Comparison of ENCODE assay signal across 10 mouse cellular contexts in the genomic region with DNA sequence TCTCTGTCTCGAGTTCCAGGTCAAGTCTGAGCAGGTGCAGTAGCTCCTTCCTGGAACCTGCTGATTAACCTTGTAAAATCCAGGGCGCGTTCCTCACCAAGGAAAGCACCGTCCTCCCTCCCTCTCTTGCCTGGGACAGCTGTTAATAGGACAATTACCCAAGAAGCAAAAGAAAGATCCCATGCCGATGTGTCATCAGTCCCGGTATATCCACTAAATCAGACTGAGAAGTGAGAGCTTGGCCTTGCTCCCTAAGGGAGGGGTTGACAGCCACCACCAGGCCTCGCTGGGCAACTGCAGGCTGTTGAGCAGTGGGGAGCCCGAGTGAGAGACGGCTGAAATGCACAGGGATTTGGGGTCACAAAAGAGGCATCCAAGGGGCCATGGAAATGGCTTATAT. TPM values are rescaled to one million over a fixed set of nuclear protein-coding genes. Genes with fewer than 3 reads are reported as not detected.
DNase-seq lines count a peak whose midpoint lies in the region; ATAC-seq and TF ChIP-seq lines count a peak whose summit lies in the region.
"Had no signal": no experiment of that assay in that cellular context is flagged by ENCODE, and none has a peak within 500 bp of the region (broad histone marks: within the 10 kb centered on the region; RNA-seq: fewer than 3 reads in every experiment).

No protein-coding gene starts in this region.

- no peak overlapping the region for H3K4me3 ChIP-seq in liver, embryonic 14.5 days (ENCODE audit: insufficient read depth in 1 of 2, low read depth in 2 of 2, low read length in 2 of 2)
- no peak overlapping the region for H3K4me3 ChIP-seq in liver, embryonic 12.5 days
- H3K4me3 ChIP-seq: megakaryocyte, embryonic 14.5 days had no signal

- H3K9me3 ChIP-seq in liver, embryonic 14.5 days (ENCODE audit: control insufficient read depth, low read length): no peaks in the 10 kb centered on the region
- no peaks in the 10 kb centered on the region for H3K9me3 ChIP-seq in liver, embryonic 12.5 days (replicated peaks)

- peak; percentile 60 for TF ChIP-seq CTCF in liver, embryonic 14.5 days (IDR thresholded peaks at IDR 0.05; ENCODE audit: low read depth)

- 40% methylated on average over 9 of the region's 9 CpGs for WGBS in liver, embryonic 14.5 days (ENCODE audit: insufficient replicate concordance)
- 40% methylated on average over 9 of the region's 9 CpGs for WGBS in liver, embryonic 12.5 days (ENCODE audit: insufficient replicate concordance)

- no peak for DNase-seq in frontal cortex, postnatal 25 days (ENCODE audit: low spot score in 2 of 2)
- DNase-seq in liver, embryonic 14.5 days (ENCODE audit: low read depth in 3 of 3, low spot score in 3 of 3): no peak
- DNase-seq in adipocyte (ENCODE audit: low spot score): peak; percentile 63
- no peak for DNase-seq in right cerebral cortex, postnatal 25 days
- DNase-seq in cerebellum, adult 9-10 months: no peak
- DNase-seq: heart, adult 11 months had no signal

- no peak for TF ChIP-seq EP300 in liver, embryonic 14.5 days (IDR thresholded peaks at IDR 0.05; ENCODE audit: low read depth)

- H3K4me1 ChIP-seq in liver, embryonic 14.5 days (replicated peaks; ENCODE audit: control insufficient read depth in 2 of 2, insufficient read depth in 2 of 2, low read length in 1 of 2): no peaks in the 10 kb centered on the region
- peaks cover 3% of the 10 kb centered on the region; the same call in 1 of the 2 replicates for H3K4me1 ChIP-seq in liver, embryonic 12.5 days

- H3K27ac ChIP-seq in liver, embryonic 14.5 days: no peak overlapping the region
- no peak overlapping the region for H3K27ac ChIP-seq in liver, embryonic 12.5 days

- no peaks in the 10 kb centered on the region for H3K36me3 ChIP-seq in liver, embryonic 14.5 days (replicated peaks; ENCODE audit: control insufficient read depth, insufficient read depth, low read depth)
- H3K36me3 ChIP-seq in liver, embryonic 12.5 days: no peaks in the 10 kb centered on the region

- H3K4me2 ChIP-seq in liver, embryonic 14.5 days (ENCODE audit: low read depth): no peak overlapping the region
- H3K4me2 ChIP-seq in liver, embryonic 12.5 days: no peak overlapping the region

- no peak overlapping the region for H3K9ac ChIP-seq in liver, embryonic 14.5 days (replicated peaks)
- no peak overlapping the region for H3K9ac ChIP-seq in liver, embryonic 12.5 days

- ATAC-seq in frontal cortex, adult (ENCODE audit: low TSS enrichment): 0 out of 2 replicates have a peak, but pooled peaks have one; percentile 32
- ATAC-seq in liver, embryonic 14.5 days (ENCODE audit: insufficient read depth): no peak
- ATAC-seq in liver, embryonic 12.5 days: no peak
- 0 out of 2 replicates have a peak, but pooled peaks have one; percentile 36 for ATAC-seq in neutrophil, adult 5-6 weeks (ENCODE audit: extremely low read depth, insufficient number of reproducible peaks, low FRiP score, poor library complexity, severe bottlenecking)

- H3K27me3 ChIP-seq in liver, embryonic 14.5 days (ENCODE audit: control insufficient read depth, insufficient read depth, low read length): no peaks in the 10 kb centered on the region
- peaks cover 13% of the 10 kb centered on the region; the same call in 1 of the 2 replicates for H3K27me3 ChIP-seq in liver, embryonic 12.5 days (replicated peaks)

RNA-seq across cellular contexts. Expression of gene Nfe2l1, which starts 7.5 kb away (rescaled TPM):
- polyA plus RNA-seq in liver, embryonic 14.5 days (2012; rRNA removed): 14.4 and 15.2 TPM in 2 replicates
- polyA plus RNA-seq in liver, embryonic 14.5 days (2014; fragmentation: Nextera tagmentation; extraction: Ambion mirVana): 9.6 and 10.1 TPM in 2 replicates
- polyA plus RNA-seq in liver, embryonic 12.5 days (2016; fragmentation: Nextera tagmentation; extraction: Ambion mirVana): 26.7 and 32.4 TPM in 2 replicates
- 48.5 and 53.8 TPM in 2 replicates for total RNA-seq in neutrophil, adult 5-6 weeks (2017)

RNA-seq across cellular contexts. Expression of gene Copz2, which starts 12.4 kb away (rescaled TPM):
- 7.9 and 8.7 TPM in 2 replicates for polyA plus RNA-seq in liver, embryonic 14.5 days (2012; rRNA removed)
- polyA plus RNA-seq in liver, embryonic 14.5 days (2014; fragmentation: Nextera tagmentation; extraction: Ambion mirVana): 18.6 and 18.8 TPM in 2 replicates
- polyA plus RNA-seq in liver, embryonic 12.5 days (2016; fragmentation: Nextera tagmentation; extraction: Ambion mirVana): 25.6 and 26.7 TPM in 2 replicates
- total RNA-seq in neutrophil, adult 5-6 weeks (2017): not detected in 2 replicates

RNA-seq across cellular contexts. Expression of gene Cbx1, which starts 48.4 kb away (rescaled TPM):
- polyA plus RNA-seq in liver, embryonic 14.5 days (2012; rRNA removed): 9.9 and 23.5 TPM in 2 replicates
- 25.0 and 26.0 TPM in 2 replicates for polyA plus RNA-seq in liver, embryonic 14.5 days (2014; fragmentation: Nextera tagmentation; extraction: Ambion mirVana)
- polyA plus RNA-seq in liver, embryonic 12.5 days (2016; fragmentation: Nextera tagmentation; extraction: Ambion mirVana): 51.6 and 52.4 TPM in 2 replicates
- total RNA-seq in neutrophil, adult 5-6 weeks (2017): 50.9 and 58.0 TPM in 2 replicates

RNA-seq across cellular contexts. Expression of gene Snx11, which starts 59.9 kb away (rescaled TPM):
- 7.4 and 10.1 TPM in 2 replicates for polyA plus RNA-seq in liver, embryonic 14.5 days (2012; rRNA removed)
- polyA plus RNA-seq in liver, embryonic 14.5 days (2014; fragmentation: Nextera tagmentation; extraction: Ambion mirVana): 4.2 and 4.9 TPM in 2 replicates
- polyA plus RNA-seq in liver, embryonic 12.5 days (2016; fragmentation: Nextera tagmentation; extraction: Ambion mirVana): 14.3 and 14.4 TPM in 2 replicates
- 66.2 and 79.5 TPM in 2 replicates for total RNA-seq in neutrophil, adult 5-6 weeks (2017)

Comparison
In these comparisons a context has a peak if more than half of its experiments do, and no peak if none do; other contexts are left out.
1. ATAC-seq: peak in frontal cortex, adult (single experiment) and neutrophil, adult 5-6 weeks (single experiment); none in liver, embryonic 14.5 days (single experiment) and liver, embryonic 12.5 days (single experiment).